Mouse (Mus musculus): ENCODE measurements at regions not wholly inside any gene's neighbourhood (a gene's known extent, or its start where the extent isn't known, plus 50 kb on each side); places are given as distances from the start of the nearest gene placed in this dataset.

- TF ChIP-seq CTCF (IDR thresholded peaks at IDR 0.05; ENCODE audit: low read depth) (no peak), EP300 (IDR thresholded peaks at IDR 0.05; ENCODE audit: low read depth) (no peak)
Observed at GRCm38 (mm10) chr4:153599794-153600370, 117.3 kb upstream of the Ajap1 start.

Data from liver, postnatal 0 days (tissue).